In the genomic region with DNA sequence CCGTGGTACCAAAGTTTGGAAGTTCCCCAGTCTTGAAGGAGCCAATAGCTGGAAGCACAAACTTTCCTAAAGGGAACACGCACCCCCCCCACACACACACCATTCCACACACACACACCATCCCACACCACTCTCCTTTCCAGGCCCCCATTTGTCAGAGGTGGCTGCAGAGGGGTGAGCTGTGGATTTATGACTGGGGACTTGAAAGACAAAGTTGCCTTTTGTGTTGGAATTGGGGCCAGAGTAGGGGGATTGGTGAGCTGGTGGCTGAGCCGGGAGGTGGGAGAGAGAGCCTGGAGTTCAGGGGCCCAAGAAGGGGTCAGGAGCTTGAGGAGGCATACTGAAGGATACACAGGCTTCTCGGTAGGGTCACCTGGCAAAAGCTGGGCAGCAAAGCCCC, we compare ENCODE assay signal across 22 mouse cellular contexts. TPM values are rescaled to one million over a fixed set of nuclear protein-coding genes. Genes with fewer than 3 reads are reported as not detected.
A peak's percentile ranks its signal among the peaks of the same experiment; 100 is the strongest.
DNase-seq lines count a peak whose midpoint lies in the region; ATAC-seq lines count a peak whose summit lies in the region.
"Had no signal": no experiment of that assay in that cellular context is flagged by ENCODE, and none has a peak within 500 bp of the region (broad histone marks: within the 10 kb centered on the region; RNA-seq: fewer than 3 reads in every experiment).

No protein-coding gene starts in this region.

- 0 out of 2 replicates have a peak overlapping the region, but pooled peaks have one; percentile 17 for H3K27ac ChIP-seq in kidney, embryonic 14.5 days (ENCODE audit: low read depth, low read length)
- no peak overlapping the region for H3K27ac ChIP-seq in kidney, embryonic 15.5 days
- H3K27ac ChIP-seq in limb, embryonic 10.5 days: peak overlapping the region; percentile 88
- H3K27ac ChIP-seq in neural tube, embryonic 13.5 days (replicated peaks): peak overlapping the region; percentile 64
- H3K27ac ChIP-seq: heart, embryonic 10.5 days; liver, embryonic 12.5 days; lung, embryonic 15.5 days; stomach, embryonic 15.5 days had no signal

- no peak overlapping the region for H3K4me2 ChIP-seq in kidney, embryonic 14.5 days (replicated peaks; ENCODE audit: low read depth, low read length)
- no peak overlapping the region for H3K4me2 ChIP-seq in kidney, embryonic 15.5 days
- no peak overlapping the region for H3K4me2 ChIP-seq in neural tube, embryonic 13.5 days
- H3K4me2 ChIP-seq: liver, embryonic 12.5 days; lung, embryonic 15.5 days; stomach, embryonic 15.5 days had no signal

- H3K4me3 ChIP-seq in kidney, embryonic 14.5 days (ENCODE audit: low read length): no peak overlapping the region
- H3K4me3 ChIP-seq in kidney, embryonic 15.5 days (replicated peaks): no peak overlapping the region
- peak overlapping the region; percentile 26 for H3K4me3 ChIP-seq in limb, embryonic 10.5 days
- H3K4me3 ChIP-seq in neural tube, embryonic 13.5 days: no peak overlapping the region
- H3K4me3 ChIP-seq: erythroblast, embryonic 14.5 days; heart, embryonic 10.5 days; liver, embryonic 12.5 days; lung, embryonic 15.5 days; megakaryocyte, embryonic 14.5 days; stomach, embryonic 15.5 days had no signal

- no peaks in the 10 kb centered on the region for H3K27me3 ChIP-seq in kidney, embryonic 14.5 days (ENCODE audit: control insufficient read depth, insufficient read depth, low read length)
- peaks cover 26% of the 10 kb centered on the region for H3K27me3 ChIP-seq in kidney, embryonic 15.5 days
- H3K27me3 ChIP-seq in limb, embryonic 10.5 days (ENCODE audit: low read depth, poor library complexity, severe bottlenecking): no peaks in the 10 kb centered on the region
- H3K27me3 ChIP-seq in neural tube, embryonic 13.5 days: no peaks in the 10 kb centered on the region

- H3K9ac ChIP-seq in kidney, embryonic 14.5 days (ENCODE audit: low read depth, low read length): no peak overlapping the region
- no peak overlapping the region for H3K9ac ChIP-seq in kidney, embryonic 15.5 days
- no peak overlapping the region for H3K9ac ChIP-seq in neural tube, embryonic 13.5 days
- H3K9ac ChIP-seq: liver, embryonic 12.5 days; lung, embryonic 15.5 days; stomach, embryonic 15.5 days had no signal

- H3K4me1 ChIP-seq in kidney, embryonic 14.5 days (ENCODE audit: control insufficient read depth, insufficient read depth, low read length): peaks cover 22% of the 10 kb centered on the region
- H3K4me1 ChIP-seq in kidney, embryonic 15.5 days: peaks cover 38% of the 10 kb centered on the region
- peaks cover 91% of the 10 kb centered on the region for H3K4me1 ChIP-seq in limb, embryonic 10.5 days
- H3K4me1 ChIP-seq in neural tube, embryonic 13.5 days (replicated peaks): peaks cover 59% of the 10 kb centered on the region
- H3K4me1 ChIP-seq: liver, embryonic 12.5 days; lung, embryonic 15.5 days; megakaryocyte, embryonic 14.5 days; stomach, embryonic 15.5 days had no signal

- 0 out of 2 replicates have a peak, but pooled peaks cover 2% of the 10 kb centered on the region for H3K9me3 ChIP-seq in kidney, embryonic 14.5 days (ENCODE audit: control insufficient read depth, low read length)
- no peaks in the 10 kb centered on the region for H3K9me3 ChIP-seq in kidney, embryonic 15.5 days (replicated peaks)
- H3K9me3 ChIP-seq in limb, embryonic 10.5 days (replicated peaks): no peaks in the 10 kb centered on the region
- no peaks in the 10 kb centered on the region for H3K9me3 ChIP-seq in neural tube, embryonic 13.5 days
- H3K9me3 ChIP-seq: heart, embryonic 10.5 days; liver, embryonic 12.5 days; lung, embryonic 15.5 days; stomach, embryonic 15.5 days had no signal

- WGBS in kidney, embryonic 14.5 days: 14% methylated on average over 4 of the region's 4 CpGs
- 16% methylated on average over 4 of the region's 4 CpGs for WGBS in kidney, embryonic 15.5 days
- WGBS in limb, embryonic 10.5 days: 15% methylated on average over 4 of the region's 4 CpGs
- WGBS in neural tube, embryonic 13.5 days: 5% methylated on average over 4 of the region's 4 CpGs

- no peak for ATAC-seq in kidney, embryonic 14.5 days (ENCODE audit: low FRiP score, low TSS enrichment)
- ATAC-seq in kidney, embryonic 15.5 days (replicated peaks; ENCODE audit: low FRiP score): no peak
- no peak for ATAC-seq in neural tube, embryonic 13.5 days (ENCODE audit: low read depth)
- ATAC-seq: CD4-positive, CD25-positive, alpha-beta regulatory T cell, adult 4 months; intestine, embryonic 16.5 days; liver, embryonic 12.5 days had no signal

- no peaks in the 10 kb centered on the region for H3K36me3 ChIP-seq in kidney, embryonic 14.5 days (ENCODE audit: control insufficient read depth, insufficient read depth, low read length)
- no peaks in the 10 kb centered on the region for H3K36me3 ChIP-seq in kidney, embryonic 15.5 days
- peaks cover 47% of the 10 kb centered on the region for H3K36me3 ChIP-seq in limb, embryonic 10.5 days
- no peaks in the 10 kb centered on the region for H3K36me3 ChIP-seq in neural tube, embryonic 13.5 days
- H3K36me3 ChIP-seq: liver, embryonic 12.5 days; lung, embryonic 15.5 days; stomach, embryonic 15.5 days had no signal

- peak; percentile 73 for DNase-seq in forelimb bud, embryonic 11.5 days (ENCODE audit: low read depth, low spot score)
- peak; percentile 69 for DNase-seq in limb, embryonic 10.5 days (ENCODE audit: low spot score)
- DNase-seq in heart, adult 8-10 months (ENCODE audit: low spot score): no peak
- DNase-seq in right cerebral cortex, postnatal 10 days (ENCODE audit: low spot score in 2 of 2): no peak
- DNase-seq: adrenal gland, postnatal 10 days; cerebellum, adult 2 months; gastrocnemius, postnatal 10 days; kidney, postnatal 14 days; retina, postnatal 1 day; spleen, adult 18-20 months had no signal

RNA-seq across cellular contexts. Expression of a gene that starts 26.2 kb away (rescaled TPM):
- polyA plus RNA-seq in kidney, embryonic 14.5 days (2014; fragmentation: Nextera tagmentation; extraction: Ambion mirVana): 4.7 and 7.9 TPM in 2 replicates
- 7.9 and 8.1 TPM in 2 replicates for polyA plus RNA-seq in kidney, embryonic 15.5 days (2015; fragmentation: Nextera tagmentation; extraction: Ambion mirVana)
- 8.7 and 9.0 TPM in 2 replicates for polyA plus RNA-seq in limb, embryonic 10.5 days (2016; fragmentation: Nextera tagmentation; extraction: Ambion mirVana)
- 5.4 and 6.8 TPM in 2 replicates for polyA plus RNA-seq in neural tube, embryonic 13.5 days (2015; fragmentation: Nextera tagmentation; extraction: Ambion mirVana)
- 1 to 10 TPM; 3.4 to 4.5 (median 3.7) TPM for total RNA-seq in heart, adult 8-10 months (2022)

RNA-seq across cellular contexts. Expression of a gene that starts 28.0 kb away (rescaled TPM):
- 4.5 and 6.1 TPM in 2 replicates for polyA plus RNA-seq in kidney, embryonic 14.5 days (2014; fragmentation: Nextera tagmentation; extraction: Ambion mirVana)
- 3.5 and 4.2 TPM in 2 replicates for polyA plus RNA-seq in kidney, embryonic 15.5 days (2015; fragmentation: Nextera tagmentation; extraction: Ambion mirVana)
- 230 and 420 TPM in 2 replicates for polyA plus RNA-seq in limb, embryonic 10.5 days (2016; fragmentation: Nextera tagmentation; extraction: Ambion mirVana)
- polyA plus RNA-seq in neural tube, embryonic 13.5 days (2015; fragmentation: Nextera tagmentation; extraction: Ambion mirVana): 12.3 and 12.9 TPM in 2 replicates
- under 1 TPM in 2 of 4 experiments, not detected in 2; 0.09 to 0.19 TPM for total RNA-seq in heart, adult 8-10 months (2022)
- total RNA-seq: common myeloid progenitor, adult 5-6 weeks had no signal
- polyA plus RNA-seq: CD4-positive, CD25-positive, alpha-beta regulatory T cell, adult 4 months; erythroblast, embryonic 14.5 days had no signal

Comparison
In these comparisons a context has a peak if more than half of its experiments do, and no peak if none do; other contexts are left out.
1. DNase-seq: peak in forelimb bud, embryonic 11.5 days (single experiment) and limb, embryonic 10.5 days (single experiment); none in heart, adult 8-10 months (single experiment) and right cerebral cortex, postnatal 10 days (0 of 2).
2. RNA of a gene that starts 28.0 kb away (polyA plus RNA-seq): 230 to 420 TPM in limb, embryonic 10.5 days; 12.3 to 12.9 TPM in neural tube, embryonic 13.5 days, 4.5 to 6.1 TPM in kidney, embryonic 14.5 days and 3.5 to 4.2 TPM in kidney, embryonic 15.5 days; every median in the first group is over 10 times any median in the second.